8 mouse cellular contexts compared by ENCODE assay signal in the genomic region with DNA sequence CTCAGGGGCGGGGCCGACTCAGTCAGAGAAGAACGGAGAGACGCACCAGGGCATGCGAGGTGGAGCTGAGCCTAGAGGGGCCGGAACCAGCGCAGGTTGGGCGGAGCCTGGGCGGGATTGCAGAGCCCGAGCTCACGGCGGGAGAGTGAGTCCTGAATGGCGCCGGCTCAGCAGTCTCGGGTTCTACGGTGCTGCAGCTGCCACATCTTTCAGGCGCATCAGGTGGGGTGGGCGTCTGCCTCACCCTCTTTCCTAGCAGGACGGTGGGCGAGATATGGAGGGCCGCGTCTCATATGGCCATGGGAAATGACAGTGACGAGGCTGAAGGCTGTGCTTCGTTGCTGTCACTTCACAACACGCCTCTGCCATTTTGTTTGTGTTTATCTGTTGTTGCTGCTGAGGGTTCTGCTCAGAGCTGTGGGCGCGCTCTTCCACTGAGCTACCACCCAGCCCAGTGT. TPM values are rescaled to one million over a fixed set of nuclear protein-coding genes. Genes with fewer than 3 reads are reported as not detected.
DNase-seq lines count a peak whose midpoint lies in the region; ATAC-seq and TF ChIP-seq lines count a peak whose summit lies in the region.

No protein-coding gene starts in this region.

- peak; percentile 97 for ATAC-seq in erythroblast, adult 5-6 weeks (replicated peaks; ENCODE audit: low FRiP score, poor library complexity, severe bottlenecking)
- ATAC-seq in heart, embryonic 12.5 days (ENCODE audit: insufficient number of reproducible peaks, low FRiP score): peak; percentile 99
- ATAC-seq in liver, embryonic 14.5 days (ENCODE audit: insufficient read depth): peak; percentile 99
- peak; percentile 98 for ATAC-seq in neural tube, embryonic 11.5 days (ENCODE audit: insufficient read depth, low FRiP score, low TSS enrichment)
- peak; percentile 99 for ATAC-seq in stomach, postnatal 0 days (ENCODE audit: low FRiP score, low TSS enrichment)

- no peak; the same call in 1 of the 2 replicates for TF ChIP-seq EP300 in liver, embryonic 14.5 days (IDR thresholded peaks at IDR 0.05; ENCODE audit: low read depth)
- TF ChIP-seq EP300 in stomach, postnatal 0 days (optimal IDR thresholded peaks at IDR 0.05): no peak

- peak overlapping the region; percentile 84 for H3K4me3 ChIP-seq in heart, embryonic 12.5 days
- peak overlapping the region; percentile 64 to 77 for H3K4me3 ChIP-seq in liver, embryonic 14.5 days (ENCODE audit: insufficient read depth in 1 of 2, low read depth in 2 of 2, low read length in 2 of 2)
- H3K4me3 ChIP-seq in neural tube, embryonic 11.5 days (ENCODE audit: low read depth, low read length): peak overlapping the region; percentile 73
- peak overlapping the region; percentile 64 for H3K4me3 ChIP-seq in stomach, postnatal 0 days (ENCODE audit: low read depth, low read length)

- peak overlapping the region; percentile 90 for H3K4me2 ChIP-seq in heart, embryonic 12.5 days
- peak overlapping the region; percentile 64 for H3K4me2 ChIP-seq in liver, embryonic 14.5 days (ENCODE audit: low read depth)
- H3K4me2 ChIP-seq in neural tube, embryonic 11.5 days (ENCODE audit: low read depth): peak overlapping the region; percentile 75
- peak overlapping the region; percentile 84 for H3K4me2 ChIP-seq in stomach, postnatal 0 days (replicated peaks; ENCODE audit: low read depth)

- no peak; the same call in 1 of the 2 replicates for TF ChIP-seq CTCF in liver, embryonic 14.5 days (IDR thresholded peaks at IDR 0.05; ENCODE audit: low read depth)
- TF ChIP-seq CTCF in stomach, postnatal 0 days (IDR thresholded peaks at IDR 0.05; ENCODE audit: low read depth): no peak

- no peaks in the 10 kb centered on the region for H3K27me3 ChIP-seq in heart, embryonic 12.5 days (replicated peaks)
- H3K27me3 ChIP-seq in liver, embryonic 14.5 days (ENCODE audit: control insufficient read depth, insufficient read depth, low read length): no peaks in the 10 kb centered on the region
- no peaks in the 10 kb centered on the region for H3K27me3 ChIP-seq in neural tube, embryonic 11.5 days (ENCODE audit: control insufficient read depth, insufficient read depth, low read length)
- no peaks in the 10 kb centered on the region for H3K27me3 ChIP-seq in stomach, postnatal 0 days (ENCODE audit: control insufficient read depth, insufficient read depth, low read length)

- H3K9me3 ChIP-seq in heart, embryonic 12.5 days (replicated peaks): no peaks in the 10 kb centered on the region
- no peaks in the 10 kb centered on the region for H3K9me3 ChIP-seq in liver, embryonic 14.5 days (ENCODE audit: control insufficient read depth, low read length)
- no peaks in the 10 kb centered on the region for H3K9me3 ChIP-seq in neural tube, embryonic 11.5 days (ENCODE audit: control insufficient read depth, low read length)
- H3K9me3 ChIP-seq in stomach, postnatal 0 days (ENCODE audit: control insufficient read depth, low read length): no peaks in the 10 kb centered on the region

- H3K36me3 ChIP-seq in heart, embryonic 12.5 days: peaks cover 39% of the 10 kb centered on the region
- H3K36me3 ChIP-seq in liver, embryonic 14.5 days (replicated peaks; ENCODE audit: control insufficient read depth, insufficient read depth, low read depth): no peaks in the 10 kb centered on the region; the same call in 1 of the 2 replicates
- peaks cover 2% of the 10 kb centered on the region; the same call in 1 of the 2 replicates for H3K36me3 ChIP-seq in neural tube, embryonic 11.5 days (ENCODE audit: control insufficient read depth, insufficient read depth, low read length)
- H3K36me3 ChIP-seq in stomach, postnatal 0 days (ENCODE audit: control insufficient read depth, insufficient read depth, low read length): peaks cover 9% of the 10 kb centered on the region

- 0% methylated on average over 27 of the region's 27 CpGs for WGBS in heart, embryonic 12.5 days
- WGBS in liver, embryonic 14.5 days (ENCODE audit: insufficient replicate concordance): under 1% methylated on average over 27 of the region's 27 CpGs
- 0% methylated on average over 23 of the region's 27 CpGs for WGBS in neural tube, embryonic 11.5 days
- under 1% methylated on average over 27 of the region's 27 CpGs for WGBS in stomach, postnatal 0 days

- peak overlapping the region; percentile 90 for H3K9ac ChIP-seq in heart, embryonic 12.5 days
- peak overlapping the region; percentile 72 for H3K9ac ChIP-seq in liver, embryonic 14.5 days (replicated peaks)
- peak overlapping the region; percentile 72 for H3K9ac ChIP-seq in neural tube, embryonic 11.5 days (ENCODE audit: low read length)
- H3K9ac ChIP-seq in stomach, postnatal 0 days (ENCODE audit: low read length): peak overlapping the region; percentile 83

- peaks cover 24% of the 10 kb centered on the region for H3K4me1 ChIP-seq in heart, embryonic 12.5 days (replicated peaks)
- H3K4me1 ChIP-seq in liver, embryonic 14.5 days (replicated peaks; ENCODE audit: control insufficient read depth in 2 of 2, insufficient read depth in 2 of 2, low read length in 1 of 2): peaks cover 5 to 17% of the 10 kb centered on the region in 2 experiments
- H3K4me1 ChIP-seq in neural tube, embryonic 11.5 days (ENCODE audit: control insufficient read depth, insufficient read depth, low read length): 0 out of 2 replicates have a peak, but pooled peaks cover 4% of the 10 kb centered on the region
- H3K4me1 ChIP-seq in stomach, postnatal 0 days (replicated peaks; ENCODE audit: control insufficient read depth, insufficient read depth): no peaks in the 10 kb centered on the region

- peak; percentile 97 for DNase-seq in CD4-positive helper T cell, adult 2 months (ENCODE audit: low read depth, low spot score)
- peak; percentile 99 for DNase-seq in brain, adult 2 months (ENCODE audit: low read depth, low spot score)
- DNase-seq in kidney, postnatal 14 days: peak; percentile 99
- DNase-seq in liver, embryonic 14.5 days (ENCODE audit: low read depth in 3 of 3, low spot score in 3 of 3): peak; percentile 95 to 98 (median 96)
- peak; percentile 98 for DNase-seq in neural tube, embryonic 11.5 days (ENCODE audit: low spot score)
- DNase-seq in stomach, postnatal 0 days (ENCODE audit: low spot score): peak; percentile 100

- peak overlapping the region; percentile 53 for H3K27ac ChIP-seq in heart, embryonic 12.5 days (ENCODE audit: poor library complexity, severe bottlenecking)
- peak overlapping the region; percentile 64 for H3K27ac ChIP-seq in liver, embryonic 14.5 days
- H3K27ac ChIP-seq in neural tube, embryonic 11.5 days (ENCODE audit: low read depth, low read length): no peak overlapping the region
- H3K27ac ChIP-seq in stomach, postnatal 0 days (replicated peaks): peak overlapping the region; percentile 56; the same call in 1 of the 2 replicates

RNA-seq across cellular contexts. Expression of a gene that starts 0.5 kb away (rescaled TPM):
- 6.7 and 9.8 TPM in 2 replicates for total RNA-seq in erythroblast, adult 5-6 weeks (2015; ENCODE audit: low replicate concordance)
- 2.8 and 4.0 TPM in 2 replicates for total RNA-seq in erythroblast, adult 5-6 weeks (2017; ENCODE audit: low replicate concordance)
- 10.1 and 11.6 TPM in 2 replicates for polyA plus RNA-seq in heart, embryonic 12.5 days (2016; fragmentation: Nextera tagmentation; extraction: Ambion mirVana)
- 7.4 and 7.6 TPM in 2 replicates for polyA plus RNA-seq in liver, embryonic 14.5 days (2012; rRNA removed)
- 8.5 and 9.3 TPM in 2 replicates for polyA plus RNA-seq in liver, embryonic 14.5 days (2014; fragmentation: Nextera tagmentation; extraction: Ambion mirVana)
- polyA plus RNA-seq in neural tube, embryonic 11.5 days (2014; fragmentation: Nextera tagmentation; extraction: Ambion mirVana): 23.7 and 24.9 TPM in 2 replicates
- polyA plus RNA-seq in stomach, postnatal 0 days (2015; fragmentation: Nextera tagmentation; extraction: Ambion mirVana): 6.1 and 6.2 TPM in 2 replicates

RNA-seq across cellular contexts. Expression of a gene that starts 35.9 kb away (rescaled TPM):
- total RNA-seq in erythroblast, adult 5-6 weeks (2015; ENCODE audit: low replicate concordance): 101 and 109 TPM in 2 replicates
- total RNA-seq in erythroblast, adult 5-6 weeks (2017; ENCODE audit: low replicate concordance): 596 and 621 TPM in 2 replicates
- 209 and 210 TPM in 2 replicates for polyA plus RNA-seq in heart, embryonic 12.5 days (2016; fragmentation: Nextera tagmentation; extraction: Ambion mirVana)
- 36.8 and 43.7 TPM in 2 replicates for polyA plus RNA-seq in liver, embryonic 14.5 days (2012; rRNA removed)
- polyA plus RNA-seq in liver, embryonic 14.5 days (2014; fragmentation: Nextera tagmentation; extraction: Ambion mirVana): 103 and 117 TPM in 2 replicates
- 185 and 210 TPM in 2 replicates for polyA plus RNA-seq in neural tube, embryonic 11.5 days (2014; fragmentation: Nextera tagmentation; extraction: Ambion mirVana)
- 211 and 220 TPM in 2 replicates for polyA plus RNA-seq in stomach, postnatal 0 days (2015; fragmentation: Nextera tagmentation; extraction: Ambion mirVana)

RNA-seq across cellular contexts. Expression of a gene that starts 35.9 kb away (rescaled TPM):
- total RNA-seq in erythroblast, adult 5-6 weeks (2015; ENCODE audit: low replicate concordance): 7.1 and 7.7 TPM in 2 replicates
- 5.1 and 10.0 TPM in 2 replicates for total RNA-seq in erythroblast, adult 5-6 weeks (2017; ENCODE audit: low replicate concordance)
- polyA plus RNA-seq in heart, embryonic 12.5 days (2016; fragmentation: Nextera tagmentation; extraction: Ambion mirVana): 35.4 and 39.3 TPM in 2 replicates
- 14.8 and 16.6 TPM in 2 replicates for polyA plus RNA-seq in liver, embryonic 14.5 days (2012; rRNA removed)
- 5.7 and 9.5 TPM in 2 replicates for polyA plus RNA-seq in liver, embryonic 14.5 days (2014; fragmentation: Nextera tagmentation; extraction: Ambion mirVana)
- polyA plus RNA-seq in neural tube, embryonic 11.5 days (2014; fragmentation: Nextera tagmentation; extraction: Ambion mirVana): 23.2 and 25.1 TPM in 2 replicates
- polyA plus RNA-seq in stomach, postnatal 0 days (2015; fragmentation: Nextera tagmentation; extraction: Ambion mirVana): 30.8 and 32.6 TPM in 2 replicates

RNA-seq across cellular contexts. Expression of a gene that starts 43.6 kb away (rescaled TPM):
- 6.1 and 12.5 TPM in 2 replicates for total RNA-seq in erythroblast, adult 5-6 weeks (2015; ENCODE audit: low replicate concordance)
- 15.9 and 30.5 TPM in 2 replicates for total RNA-seq in erythroblast, adult 5-6 weeks (2017; ENCODE audit: low replicate concordance)
- polyA plus RNA-seq in heart, embryonic 12.5 days (2016; fragmentation: Nextera tagmentation; extraction: Ambion mirVana): 35.5 and 35.9 TPM in 2 replicates
- polyA plus RNA-seq in liver, embryonic 14.5 days (2012; rRNA removed): 6.8 and 8.4 TPM in 2 replicates
- 9.5 and 11.1 TPM in 2 replicates for polyA plus RNA-seq in liver, embryonic 14.5 days (2014; fragmentation: Nextera tagmentation; extraction: Ambion mirVana)
- polyA plus RNA-seq in neural tube, embryonic 11.5 days (2014; fragmentation: Nextera tagmentation; extraction: Ambion mirVana): 33.1 and 34.7 TPM in 2 replicates
- 13.9 and 14.5 TPM in 2 replicates for polyA plus RNA-seq in stomach, postnatal 0 days (2015; fragmentation: Nextera tagmentation; extraction: Ambion mirVana)
